Comparison of ENCODE assay signal across 8 mouse cellular contexts in the genomic region with DNA sequence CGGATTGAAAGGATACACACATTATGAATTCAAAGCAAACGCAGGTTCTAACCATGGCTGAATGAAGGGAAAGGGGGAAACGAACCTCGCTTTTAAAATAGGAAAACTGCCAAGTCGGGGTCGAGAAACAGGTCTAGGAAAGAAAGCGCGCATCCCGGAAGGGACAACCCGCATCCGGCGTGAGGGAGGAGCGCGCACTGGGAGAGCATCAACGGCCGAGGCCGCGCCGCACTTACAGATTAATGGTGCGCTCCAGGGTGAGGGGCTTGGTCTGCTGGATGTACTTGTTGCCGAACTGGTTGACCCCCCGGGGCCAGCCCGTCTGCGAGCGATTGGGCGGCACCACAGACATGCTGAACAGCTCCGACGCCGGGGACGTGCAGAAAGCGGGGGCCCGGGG. TPM values are rescaled to one million over a fixed set of nuclear protein-coding genes. Genes with fewer than 3 reads are reported as not detected.
DNase-seq lines count a peak whose midpoint lies in the region; ATAC-seq and TF ChIP-seq lines count a peak whose summit lies in the region.
"Not testable (repeated sequence)": the region's sequence is repeated elsewhere in the genome, so short reads cannot be mapped to it uniquely, and the experiment has no call there.

No protein-coding gene starts in this region.

- peak overlapping the region; percentile 64 for H3K9ac ChIP-seq in intestine, embryonic 14.5 days (ENCODE audit: low read length)

- TF ChIP-seq POLR2A in cortical plate, adult 2 months (IDR thresholded peaks at IDR 0.05; ENCODE audit: extremely low read depth, insufficient read depth, low read length) = not testable (repeated sequence)

- not testable (repeated sequence) for H3K9me3 ChIP-seq in intestine, embryonic 14.5 days (ENCODE audit: control insufficient read depth, low read length)

- peak overlapping the region; percentile 72 for H3K4me3 ChIP-seq in cortical plate, adult 2 months (ENCODE audit: insufficient read depth, low read length)
- peak overlapping the region; percentile 70 for H3K4me3 ChIP-seq in intestine, embryonic 14.5 days (ENCODE audit: low read depth, low read length)

- peak; percentile 16 for ATAC-seq in activated CD4-positive, CD25-positive, alpha-beta regulatory T cell, adult 4 months
- peak; percentile 93 for ATAC-seq in intestine, embryonic 14.5 days (replicated peaks; ENCODE audit: low FRiP score, low TSS enrichment, low read depth)

- H3K4me1 ChIP-seq in cortical plate, adult 2 months (ENCODE audit: control insufficient read depth, insufficient read depth, low read length) = not testable (repeated sequence)
- peaks cover 15% of the 10 kb centered on the region for H3K4me1 ChIP-seq in intestine, embryonic 14.5 days (replicated peaks; ENCODE audit: control insufficient read depth, insufficient read depth, low read length)

- TF ChIP-seq CTCF in cortical plate, adult 2 months (IDR thresholded peaks at IDR 0.05; ENCODE audit: extremely low read depth, insufficient read depth, low read length) = not testable (repeated sequence)

- peak overlapping the region; percentile 79 for H3K4me2 ChIP-seq in intestine, embryonic 14.5 days (ENCODE audit: low read length)

- intact Hi-C loops in left cerebral cortex, postnatal 4 days (cut with DNase I) = not testable (repeated sequence)

- peak; percentile 56 for DNase-seq in gastrocnemius, postnatal 10 days
- DNase-seq in intestine, embryonic 14.5 days (ENCODE audit: low spot score) = peak; percentile 76
- peak; percentile 76 for DNase-seq in left cerebral cortex, postnatal 4 days
- DNase-seq in mesoderm, embryonic 11.5 days (ENCODE audit: low read depth, low spot score) = peak; percentile 81
- peak; percentile 57 to 61 for DNase-seq in right cerebral cortex, postnatal 36 days (ENCODE audit: low spot score in 2 of 2)
- DNase-seq in urinary bladder, postnatal 4 days (ENCODE audit: low spot score in 2 of 2) = peak; percentile 63 to 75

- not testable (repeated sequence) for H3K27ac ChIP-seq in cortical plate, adult 2 months (ENCODE audit: insufficient read depth, low read length)
- H3K27ac ChIP-seq in intestine, embryonic 14.5 days (ENCODE audit: low read depth) = peak overlapping the region; percentile 48

- peaks cover 12% of the 10 kb centered on the region; the same call in 1 of the 2 replicates for H3K36me3 ChIP-seq in intestine, embryonic 14.5 days (ENCODE audit: control insufficient read depth, insufficient read depth, low read length)

- WGBS in intestine, embryonic 14.5 days = 0% methylated on average over 21 of the region's 32 CpGs

- H3K27me3 ChIP-seq in intestine, embryonic 14.5 days (replicated peaks; ENCODE audit: control insufficient read depth, insufficient read depth, low read length) = not testable (repeated sequence)

RNA-seq across cellular contexts. Expression of gene Nudt21, which starts 0.3 kb away (rescaled TPM):
- polyA plus RNA-seq in activated CD4-positive, CD25-positive, alpha-beta regulatory T cell, adult 4 months (2017; shearing (Covaris generic)) = 100 to 1,000 TPM in 1 of 2 experiments, 10 to 100 TPM in 1; 93.4 to 113 TPM
- 31.1 and 32.1 TPM in 2 replicates for polyA plus RNA-seq in cortical plate, adult 2 months (2012; rRNA removed)
- total RNA-seq in gastrocnemius, postnatal 10 days (2021) = 10 to 100 TPM; 25.9 to 28.3 TPM
- 128 and 141 TPM in 2 replicates for polyA plus RNA-seq in intestine, embryonic 14.5 days (2014; fragmentation: Nextera tagmentation; extraction: Ambion mirVana)
- total RNA-seq in left cerebral cortex, postnatal 4 days (2021) = 10 to 100 TPM; 74.9 to 79.0 TPM

RNA-seq across cellular contexts. Expression of gene Ogfod1, which starts 0.5 kb away (rescaled TPM):
- polyA plus RNA-seq in activated CD4-positive, CD25-positive, alpha-beta regulatory T cell, adult 4 months (2017; shearing (Covaris generic)) = 10 to 100 TPM; 16.5 to 16.6 TPM
- polyA plus RNA-seq in cortical plate, adult 2 months (2012; rRNA removed) = 61.4 and 65.9 TPM in 2 replicates
- 10 to 100 TPM; 17.2 to 17.6 TPM for total RNA-seq in gastrocnemius, postnatal 10 days (2021)
- 13.4 and 17.1 TPM in 2 replicates for polyA plus RNA-seq in intestine, embryonic 14.5 days (2014; fragmentation: Nextera tagmentation; extraction: Ambion mirVana)
- total RNA-seq in left cerebral cortex, postnatal 4 days (2021) = 10 to 100 TPM; 23.6 to 25.8 TPM

RNA-seq across cellular contexts. Expression of gene Amfr, which starts 23.9 kb away (rescaled TPM):
- polyA plus RNA-seq in activated CD4-positive, CD25-positive, alpha-beta regulatory T cell, adult 4 months (2017; shearing (Covaris generic)) = 10 to 100 TPM; 26.2 to 26.6 TPM
- polyA plus RNA-seq in cortical plate, adult 2 months (2012; rRNA removed) = 110 and 115 TPM in 2 replicates
- 10 to 100 TPM; 81.5 to 82.3 TPM for total RNA-seq in gastrocnemius, postnatal 10 days (2021)
- 42.4 and 47.8 TPM in 2 replicates for polyA plus RNA-seq in intestine, embryonic 14.5 days (2014; fragmentation: Nextera tagmentation; extraction: Ambion mirVana)
- 100 to 1,000 TPM; 111 to 113 TPM for total RNA-seq in left cerebral cortex, postnatal 4 days (2021)
